Mouse (Mus musculus) frontal cortex, postnatal 14 days (tissue): ENCODE data around the gene Cox4i2.

Experiments used
- DNase-seq, 2 experiments: peaks; one replicate each; pipeline ENCODE4 v3.0.0; 2022; ENCODE audit warnings: low spot score in 2 of 2

Gene Cox4i2

DNA sequence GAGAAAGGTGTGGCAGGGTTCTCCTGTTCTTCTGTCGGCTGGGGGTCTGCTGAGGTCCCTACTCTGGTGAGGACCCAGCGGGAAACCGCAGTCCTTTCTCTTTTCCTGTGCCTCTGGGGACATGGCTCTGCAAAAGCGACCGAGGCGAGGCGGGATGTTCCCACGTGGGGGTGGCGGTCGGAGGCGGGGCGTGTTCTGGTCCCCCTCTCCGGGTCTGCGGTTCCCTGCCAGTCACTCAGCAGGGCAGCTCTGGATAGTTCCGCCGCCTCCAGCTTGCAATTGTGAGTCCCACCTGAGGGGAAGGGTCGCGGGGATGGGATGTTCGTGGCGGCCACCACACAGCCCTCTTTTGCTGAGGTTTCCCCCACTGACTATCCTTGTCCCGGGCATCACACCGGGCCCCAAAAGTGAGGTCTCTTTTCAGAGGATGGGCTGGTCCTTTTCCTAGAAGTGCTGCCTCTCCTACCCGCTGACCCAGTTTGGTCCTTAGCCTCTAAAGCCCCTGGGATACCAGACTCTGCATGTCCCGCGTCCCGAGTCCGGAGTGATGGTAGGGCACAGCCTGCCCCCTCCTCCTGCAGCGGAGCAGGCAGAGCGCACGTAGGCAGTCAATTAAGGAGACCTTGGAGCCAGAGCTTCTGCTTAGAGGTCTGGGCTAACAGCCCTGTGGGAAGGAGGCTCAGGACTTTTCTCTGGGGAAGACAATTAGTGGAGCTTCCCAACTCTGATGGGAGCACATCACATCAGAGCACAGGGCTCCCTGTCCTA, at the start of gene Cox4i2:
TSS of gene Cox4i2 (plus strand) at position 230 of the 768 bp plus-strand sequence.
- no peak for DNase-seq

DNA sequence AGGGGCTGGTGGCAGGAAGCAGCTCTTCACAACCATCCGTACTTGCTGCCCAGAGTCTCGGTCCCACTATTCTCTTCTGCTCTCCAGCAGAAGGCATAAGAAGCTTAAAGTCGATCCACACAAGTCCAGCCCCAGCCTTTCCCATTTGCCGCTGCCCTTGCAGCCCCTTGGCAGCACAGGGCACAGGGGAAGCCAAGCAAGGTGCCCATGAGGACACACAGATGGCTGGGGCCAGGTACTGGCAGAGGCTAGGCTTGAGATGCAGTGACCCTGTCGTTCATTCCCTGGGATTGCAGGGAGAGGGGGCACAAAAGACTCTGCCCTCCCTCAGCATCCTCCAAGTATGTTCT, 49.7 kb upstream of the Cox4i2 start:
- DNase-seq: no peak

GRCm38 (mm10) chr2:152704811-152705370, 49.1 kb upstream of the Cox4i2 start:
- DNase-seq: no peak

DNA sequence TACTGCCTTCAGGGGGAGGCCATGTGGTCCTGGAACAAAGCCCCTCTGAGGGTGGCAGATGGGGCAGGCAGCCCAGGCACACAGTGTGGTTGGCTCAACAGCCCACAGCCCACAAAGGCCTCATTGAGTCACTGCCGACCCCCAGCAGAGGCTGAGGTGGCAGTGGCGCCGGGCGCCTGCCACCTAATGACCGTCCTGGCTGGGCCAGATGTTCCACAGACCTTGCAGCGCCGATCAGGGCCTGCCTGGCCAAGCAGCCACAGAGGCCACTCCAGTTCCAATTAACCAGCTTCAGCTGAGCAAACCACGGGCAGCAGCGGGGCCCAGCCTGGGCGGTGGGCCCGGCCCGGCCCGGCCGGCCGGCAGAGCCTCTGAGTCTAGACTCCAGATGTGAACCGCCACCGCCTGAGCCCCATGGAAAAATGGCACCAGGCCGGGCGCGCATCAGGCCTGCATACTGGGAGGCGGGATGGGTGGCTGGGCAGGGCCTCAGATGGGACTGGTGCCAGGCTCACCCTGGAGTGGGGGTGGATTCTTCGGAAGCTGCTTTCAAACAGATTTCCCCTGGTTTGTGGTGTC, 47.9 kb upstream of the Cox4i2 start:
- DNase-seq: peak; percentile 38 to 45

GRCm38 (mm10) chr2:152707186-152707585, 46.8 kb upstream of the Cox4i2 start:
- no peak for DNase-seq

DNA sequence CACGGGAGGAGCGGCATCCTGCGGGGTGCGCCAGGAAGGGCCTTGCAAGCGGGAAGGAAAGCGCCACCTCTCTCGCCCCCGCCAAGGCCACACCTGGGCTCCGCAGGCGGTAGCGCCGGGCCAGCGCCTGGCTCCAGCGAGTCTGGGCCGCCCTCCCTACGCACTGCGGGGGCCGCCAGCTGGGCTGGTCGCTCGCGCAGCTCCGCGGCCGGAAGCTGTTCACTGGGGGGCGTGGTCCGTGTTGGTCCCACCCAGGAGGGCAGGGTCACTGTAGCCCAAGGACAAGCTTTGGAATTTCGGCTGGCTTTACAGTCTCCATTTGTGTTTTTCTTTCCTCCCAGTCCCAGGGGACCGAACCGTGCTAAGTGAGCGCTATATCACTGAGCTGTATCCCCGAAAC, 46.3 kb upstream of the Cox4i2 start:
- DNase-seq: peak; percentile 66 to 69

- DNase-seq: no peak
Measured at GRCm38 (mm10) chr2:152709066-152709465, 44.9 kb upstream of the Cox4i2 start.

GRCm38 (mm10) chr2:152716241-152716772, 37.7 kb upstream of the Cox4i2 start:
- DNase-seq: no peak

- no peak for DNase-seq
Measured at GRCm38 (mm10) chr2:152717652-152718051, 36.3 kb upstream of the Cox4i2 start.

DNA sequence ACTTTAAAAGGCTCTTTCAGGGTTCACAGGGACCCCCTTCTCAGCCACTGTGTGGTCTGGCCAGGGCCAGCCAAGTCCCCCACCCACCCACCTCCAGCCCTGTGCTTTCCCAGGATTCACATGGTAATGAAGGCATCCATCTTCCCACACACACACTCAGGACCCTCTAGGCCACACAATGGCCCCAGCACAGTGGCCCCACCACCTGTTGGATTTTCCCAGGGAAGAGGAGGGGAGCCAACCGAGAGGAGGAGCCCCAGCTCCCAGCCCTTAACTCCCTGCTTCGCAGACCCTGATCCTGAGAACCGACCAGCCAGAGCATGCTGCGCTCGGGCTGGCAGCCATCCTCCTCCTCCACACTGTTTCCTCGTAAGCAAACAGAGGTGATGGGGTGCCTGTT, 35.9 kb upstream of the Cox4i2 start:
- DNase-seq: no peak

- DNase-seq: no peak
Measured at GRCm38 (mm10) chr2:152723651-152724331, 30.2 kb upstream of the Cox4i2 start.

GRCm38 (mm10) chr2:152724332-152724723, 29.6 kb upstream of the Cox4i2 start:
- no peak for DNase-seq

GRCm38 (mm10) chr2:152725178-152725750, 28.7 kb upstream of the Cox4i2 start:
- DNase-seq: no peak

DNA sequence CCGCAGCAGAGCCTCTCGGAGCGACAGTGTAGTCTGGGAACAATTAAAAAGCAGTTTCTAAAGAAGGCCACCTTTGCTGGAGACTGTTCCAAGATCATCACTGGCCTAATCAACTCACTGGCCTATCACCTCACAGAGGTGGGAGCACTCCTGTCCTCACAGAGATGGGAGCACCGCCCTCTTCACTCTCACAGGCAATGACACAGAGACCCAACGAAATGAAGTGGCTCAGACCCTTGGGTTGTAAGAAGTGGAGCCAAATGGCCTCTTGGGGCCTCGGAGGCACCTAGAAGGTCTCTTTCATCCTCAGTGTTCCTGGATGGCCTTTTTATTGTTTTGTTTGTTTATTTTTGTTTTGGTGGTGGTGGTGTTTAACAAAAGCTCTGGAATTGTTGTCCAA, 27.8 kb upstream of the Cox4i2 start:
- DNase-seq: no peak

GRCm38 (mm10) chr2:152726751-152727335, 27.1 kb upstream of the Cox4i2 start:
- DNase-seq: no peak

GRCm38 (mm10) chr2:152727795-152728510, 26.0 kb upstream of the Cox4i2 start:
- no peak for DNase-seq

DNA sequence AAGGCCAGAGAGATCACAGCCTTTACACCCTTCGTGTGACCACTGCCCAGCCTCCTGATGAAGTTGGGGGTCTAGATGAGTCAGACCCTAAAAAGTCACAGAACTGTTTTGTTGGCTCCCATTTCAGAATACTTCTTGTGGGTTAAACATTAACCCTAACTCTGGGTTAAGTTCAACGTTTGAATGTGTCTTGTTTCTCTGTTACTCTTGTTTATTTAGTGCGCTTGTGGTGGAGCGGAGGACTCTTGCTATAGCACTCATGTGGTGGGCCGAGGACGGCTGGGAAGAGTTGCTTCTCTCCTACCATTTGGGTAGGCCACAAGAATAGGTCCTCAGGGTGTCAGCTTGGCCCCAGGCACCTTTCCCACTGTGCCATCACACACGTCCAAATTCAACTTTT, 25.4 kb upstream of the Cox4i2 start:
- DNase-seq: no peak

- no peak for DNase-seq
Measured at GRCm38 (mm10) chr2:152729013-152729635, 24.8 kb upstream of the Cox4i2 start.

DNA sequence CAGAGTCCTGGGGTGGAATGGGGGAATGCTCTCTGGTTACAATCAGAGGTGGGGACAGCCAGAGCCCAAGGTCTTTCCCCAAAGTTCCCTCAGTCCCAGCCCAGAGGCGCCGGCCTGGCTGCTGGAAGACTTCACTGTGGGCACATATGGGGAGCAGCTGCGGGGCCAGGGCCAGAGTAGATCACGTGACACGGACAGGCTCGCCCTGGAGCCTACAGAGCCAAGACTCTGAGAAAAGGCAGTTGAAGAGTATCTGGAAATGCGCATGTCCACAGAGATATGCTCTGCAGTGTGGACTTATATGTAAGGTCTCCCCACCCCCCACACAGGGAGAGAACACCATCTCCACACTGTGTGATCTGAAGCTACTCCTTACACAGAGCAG, 24.3 kb upstream of the Cox4i2 start:
- DNase-seq: no peak

GRCm38 (mm10) chr2:152733201-152733600, 20.8 kb upstream of the Cox4i2 start:
- no peak for DNase-seq

DNA sequence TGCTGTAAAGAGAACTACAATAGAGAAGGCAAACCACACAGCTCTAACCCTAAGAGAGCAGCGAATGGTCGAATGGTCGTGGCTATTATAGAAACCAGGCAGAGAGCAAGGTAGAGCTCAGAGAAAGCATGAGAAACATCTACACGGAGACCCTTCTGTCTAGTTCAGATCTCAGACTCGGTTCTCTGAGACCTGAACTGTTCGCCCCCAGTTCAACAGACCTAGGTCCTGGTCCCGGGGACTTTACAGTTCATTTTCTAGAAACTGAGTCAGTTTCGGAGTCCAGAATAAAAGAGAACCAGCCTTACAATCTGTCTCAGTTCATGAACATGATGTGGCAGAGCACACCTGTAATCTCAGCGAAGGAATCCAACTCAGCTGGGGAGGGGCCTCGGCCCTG, 19.5 kb upstream of the Cox4i2 start:
- no peak for DNase-seq
